Mouse (Mus musculus): Measurements from ENCODE around the gene Slamf9.

Slamf9 gene

DNA sequence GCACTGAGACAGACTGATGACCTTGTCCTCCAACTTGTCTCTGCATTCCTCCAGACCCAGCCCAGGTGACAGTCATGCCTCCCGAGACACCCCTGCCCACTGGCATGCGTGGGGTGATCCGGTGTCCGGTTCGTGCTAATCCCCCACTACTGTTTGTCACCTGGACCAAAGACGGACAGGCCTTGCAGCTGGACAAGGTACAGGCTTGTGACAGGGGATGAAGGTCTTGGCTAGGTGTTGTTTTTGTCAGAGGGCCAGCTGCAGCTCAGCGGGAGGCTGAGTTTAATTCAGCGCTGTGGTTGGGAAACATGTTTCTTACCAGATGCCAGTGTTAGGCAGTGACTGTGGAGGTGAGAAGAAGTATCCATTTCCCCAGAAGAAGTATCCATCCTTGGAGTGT is 16.9 kb downstream of the Slamf9 start:
- no peak for DNase-seq

DNA sequence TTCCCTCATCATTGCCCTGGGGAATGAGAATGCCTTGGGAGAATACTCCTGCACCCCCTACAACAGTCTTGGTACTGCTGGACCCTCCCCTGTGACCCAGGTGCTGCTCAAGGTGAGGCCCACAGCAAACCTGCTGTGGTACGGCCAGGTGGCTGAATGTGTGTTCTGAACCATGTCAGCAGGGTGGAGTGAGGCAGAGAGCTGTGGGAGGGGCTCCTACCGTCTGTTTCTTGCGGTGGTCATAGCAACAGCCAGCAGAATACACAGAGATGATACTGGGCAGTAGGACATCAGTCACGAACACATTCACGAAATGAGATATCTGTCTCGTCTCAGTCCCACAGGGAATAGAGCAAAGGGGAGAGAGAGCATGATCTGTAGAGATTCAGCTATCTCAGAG is 18.4 kb downstream of the Slamf9 start:
- DNase-seq, result no peak

DNA sequence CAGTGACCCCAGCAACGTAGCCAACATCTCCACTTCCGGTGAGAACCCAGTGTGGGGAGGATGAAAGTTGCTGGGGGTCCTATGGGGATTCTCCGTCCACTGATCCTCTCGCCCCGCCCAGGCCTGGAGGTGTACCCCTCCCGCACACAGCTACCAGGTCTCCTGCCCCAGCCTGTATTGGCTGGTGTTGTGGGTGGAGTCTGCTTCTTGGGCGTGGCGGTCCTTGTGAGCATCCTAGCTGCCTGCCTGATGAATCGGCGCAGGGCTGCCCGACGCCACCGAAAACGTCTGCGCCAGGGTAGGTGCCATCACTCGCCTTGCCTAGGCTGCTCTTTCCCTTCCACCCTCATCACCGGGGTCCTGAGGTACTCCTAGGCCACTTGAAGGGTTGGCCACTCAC is 20.9 kb downstream of the Slamf9 start:
- no peak for DNase-seq

DNA sequence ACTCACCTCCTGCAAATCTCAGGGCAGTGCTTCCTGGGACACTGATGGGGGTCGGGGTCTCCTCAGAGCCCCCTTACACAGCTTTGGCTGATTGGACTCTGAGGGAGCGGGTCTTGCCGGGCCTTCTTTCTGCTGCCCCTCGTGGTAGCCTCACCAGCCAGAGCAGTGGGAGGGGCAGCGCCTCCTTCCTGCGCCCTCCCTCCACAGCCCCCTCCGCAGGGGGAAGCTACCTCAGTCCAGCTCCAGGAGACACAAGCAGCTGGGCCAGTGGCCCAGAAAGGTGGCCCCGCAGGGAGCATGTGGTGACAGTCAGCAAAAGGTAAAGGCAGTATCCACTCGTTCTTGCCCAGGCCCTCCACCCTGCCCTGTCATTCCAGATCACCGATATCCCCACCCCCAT is 22.3 kb downstream of the Slamf9 start:
- DNase-seq, result peak; percentile 90

DNA sequence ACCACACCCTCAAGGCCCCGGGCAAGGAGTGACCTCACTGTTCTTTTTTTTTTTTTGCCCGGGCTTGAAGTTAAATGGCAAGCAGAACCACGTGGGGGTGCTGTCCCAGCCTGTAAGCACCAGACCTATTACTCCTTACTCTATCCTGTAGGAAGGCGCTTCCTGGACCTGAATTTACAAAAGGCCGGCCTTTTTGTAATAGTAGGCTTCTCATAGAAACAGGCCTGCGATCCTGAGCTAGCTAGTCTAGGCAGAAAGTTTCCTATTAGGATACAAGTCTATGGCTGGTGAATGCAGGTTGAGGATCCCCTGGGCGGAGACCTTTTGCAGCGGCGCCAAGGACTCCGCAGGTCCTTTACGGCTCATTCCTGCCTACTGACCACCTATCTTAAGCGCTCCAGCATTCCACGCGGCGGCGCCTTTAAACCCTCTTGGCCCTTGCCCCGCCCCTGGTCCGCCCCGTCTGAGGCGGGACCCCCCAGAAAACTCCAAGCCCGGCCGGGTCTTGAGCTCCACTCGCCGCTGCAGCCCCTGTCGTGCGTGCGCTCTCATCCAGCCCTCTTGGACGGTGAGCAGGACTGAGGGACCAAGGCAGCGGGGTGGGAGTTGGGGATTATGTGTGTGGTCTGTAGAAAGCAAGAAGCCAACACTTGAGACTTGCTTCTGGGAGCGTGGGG is 24.7 kb downstream of the Slamf9 start, which contains the start of gene Tagln2:
TSS of gene Tagln2 (plus strand) at position 283 of the 677 bp plus-strand sequence.
- DNase-seq, result peak; percentile 100

DNA sequence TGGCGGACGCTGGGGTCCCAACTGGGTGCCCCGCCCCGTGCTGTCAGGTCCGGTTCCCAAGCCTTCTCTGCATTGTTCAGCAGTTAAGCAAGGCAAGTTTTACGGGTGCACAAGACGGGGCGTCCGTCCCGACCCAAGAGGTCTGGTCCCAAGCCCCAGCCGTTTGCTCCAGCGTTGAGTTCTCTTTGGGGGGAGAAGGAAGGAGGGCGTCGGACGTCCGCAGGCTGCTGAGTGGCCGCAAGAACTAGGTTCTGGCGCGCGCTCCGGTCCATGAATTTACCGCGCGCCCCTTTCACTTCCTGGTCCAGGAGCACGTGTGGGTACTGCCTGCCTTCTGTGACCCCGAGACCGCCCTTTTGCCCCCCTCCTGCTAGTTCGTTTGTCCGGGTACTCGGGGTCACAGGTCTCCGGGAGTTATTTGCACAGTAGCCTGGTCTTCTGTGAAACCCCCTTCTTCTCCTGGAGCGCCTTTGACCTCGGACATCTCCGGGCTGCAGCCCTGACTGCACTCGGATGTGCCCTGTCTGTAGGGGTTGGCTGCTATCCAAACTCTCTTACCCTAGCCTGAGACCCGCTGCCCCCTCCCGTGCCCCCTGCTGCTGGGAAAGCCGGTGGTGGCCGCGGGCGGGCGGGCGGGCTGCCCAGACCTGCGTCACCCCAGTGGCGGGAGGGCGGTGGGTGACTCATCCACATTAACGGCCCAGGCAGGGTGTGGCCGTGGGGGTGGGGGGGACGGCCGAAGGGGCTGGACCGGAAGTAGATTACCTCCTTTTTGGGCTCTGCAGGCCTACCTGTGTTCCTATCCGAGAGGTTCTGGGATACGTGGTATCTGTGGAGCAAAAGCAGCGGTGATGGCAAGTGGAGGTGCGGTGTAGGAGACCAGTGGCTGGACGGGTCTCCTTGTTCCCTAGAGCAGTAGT is 25.6 kb downstream of the Slamf9 start:
- peak; percentile 98 for DNase-seq

DNA sequence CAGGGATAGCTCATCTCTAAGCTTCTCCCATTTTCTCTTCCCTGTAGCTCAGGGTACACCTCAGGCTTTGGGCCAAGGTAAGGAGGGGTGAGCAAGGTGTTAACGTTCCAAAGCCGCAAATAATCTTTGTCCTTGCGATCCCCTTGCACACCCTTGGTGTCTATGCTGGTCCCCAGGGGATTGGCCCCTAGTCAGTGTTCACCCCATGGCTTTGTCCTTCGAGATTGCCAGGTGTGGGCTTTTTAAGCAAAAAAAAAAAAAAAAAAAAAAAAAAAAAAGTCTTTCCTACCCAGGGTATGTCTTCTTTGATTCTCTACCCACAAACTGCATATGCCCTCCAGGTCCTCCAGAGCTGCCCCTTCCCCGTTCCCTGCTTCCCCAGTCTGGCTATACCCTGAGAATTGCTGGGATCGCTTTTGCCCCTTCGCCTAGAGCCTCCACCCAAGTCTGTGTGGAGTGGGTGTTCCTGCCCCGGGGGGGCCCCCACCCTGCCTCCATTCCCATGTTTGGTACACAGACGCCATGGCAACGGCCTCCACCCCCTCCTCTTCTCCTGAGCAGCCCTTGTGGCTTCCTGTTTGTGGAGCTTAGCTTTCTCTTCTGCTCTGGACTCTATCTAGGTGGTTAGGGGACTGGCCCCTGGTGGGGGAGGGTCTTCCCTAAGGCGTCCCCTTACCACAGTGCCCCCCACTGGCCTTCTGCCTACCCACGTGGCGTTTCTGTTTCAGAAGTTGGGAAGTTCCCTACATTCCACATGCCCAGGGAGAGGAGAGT is 26.4 kb downstream of the Slamf9 start:
- peak; percentile 99 for DNase-seq

DNA sequence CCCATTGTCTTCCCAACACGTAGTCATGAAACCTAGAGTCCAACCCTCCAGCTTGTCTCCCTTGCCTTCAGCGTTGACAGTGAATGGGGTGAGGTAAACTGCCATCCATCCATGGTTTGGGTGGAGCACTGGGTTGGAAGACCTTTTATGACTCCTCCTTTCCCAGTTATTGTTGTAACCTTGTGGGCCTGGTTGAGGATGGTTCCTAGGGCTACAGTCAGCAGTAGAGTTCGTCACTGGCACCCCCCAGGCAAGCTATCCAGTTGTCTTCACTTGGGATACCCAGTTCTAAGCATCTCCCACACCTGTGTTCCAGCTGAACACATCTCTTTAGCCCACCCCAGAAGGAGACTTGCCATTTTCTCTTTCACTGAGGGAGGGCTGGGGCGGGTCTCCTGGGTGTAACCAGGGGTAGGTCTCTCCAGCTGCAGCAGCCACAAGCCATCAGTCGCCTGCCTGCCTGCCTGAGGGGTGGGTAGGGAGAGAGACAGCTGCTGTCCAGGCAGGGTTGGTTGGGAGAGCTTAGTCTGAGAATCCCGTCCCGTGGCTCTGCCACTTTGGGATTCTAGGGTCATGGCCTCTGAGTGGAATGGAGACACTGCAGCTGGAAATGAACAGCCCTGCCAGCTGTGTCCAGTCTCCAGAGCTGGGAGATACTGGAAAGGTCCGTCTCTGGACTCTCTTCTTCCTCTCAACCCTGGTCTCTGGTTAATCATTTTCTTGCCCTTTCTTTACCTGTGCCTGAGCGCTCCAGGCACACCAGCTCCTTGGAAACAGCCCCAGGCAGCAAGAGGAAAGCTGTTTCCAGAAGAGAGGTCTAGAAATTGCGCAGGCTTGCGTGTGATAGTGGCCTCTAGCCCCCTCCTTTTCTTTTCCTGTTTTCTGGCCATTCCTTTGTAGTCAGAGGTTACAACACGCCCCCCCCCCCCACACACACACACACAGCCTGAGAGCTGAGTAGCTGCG is 27.3 kb downstream of the Slamf9 start:
- peak; percentile 97 for DNase-seq

DNA sequence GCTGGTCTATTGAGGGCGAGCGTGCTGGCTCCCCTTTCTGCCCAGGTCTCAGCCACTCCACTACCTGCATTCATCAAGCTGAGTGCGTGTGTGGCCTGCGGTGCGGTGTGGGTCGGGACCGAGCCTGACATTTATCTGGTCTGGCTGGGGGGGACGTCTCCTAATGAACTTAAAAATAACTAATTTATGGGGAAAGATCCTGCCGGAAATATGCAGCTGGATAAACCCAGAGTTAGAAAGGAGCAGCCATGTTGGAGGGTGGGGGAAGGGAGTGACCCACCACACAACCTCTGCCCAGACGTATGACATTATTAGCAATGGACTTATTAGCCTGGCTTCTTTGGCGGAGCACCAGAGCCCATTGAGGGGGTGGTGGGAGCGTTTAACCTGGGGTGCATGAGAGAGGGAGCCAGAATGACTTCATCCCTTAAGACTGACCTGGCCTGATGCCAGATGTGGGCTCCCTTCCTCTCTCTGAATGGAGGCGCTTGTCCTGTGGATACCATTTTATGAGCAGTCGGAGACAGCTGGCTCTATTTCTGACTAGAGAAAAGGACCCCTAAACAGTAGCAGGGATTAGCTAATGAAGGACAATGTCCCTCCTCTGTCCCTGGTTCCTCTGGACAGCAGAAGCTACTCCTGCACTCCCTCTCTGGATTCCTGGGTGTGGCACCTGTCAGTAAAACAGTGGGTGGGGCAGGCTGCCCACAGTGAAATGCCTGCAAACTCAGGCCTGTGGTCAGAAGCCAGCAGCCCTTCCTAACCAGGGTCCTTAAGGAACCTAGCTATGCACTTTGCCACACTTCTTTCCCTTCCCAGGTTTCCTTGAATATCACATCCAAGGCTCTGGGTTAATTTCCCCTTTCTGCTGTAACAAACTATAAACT is 28.2 kb downstream of the Slamf9 start:
- DNase-seq, result peak; percentile 96

DNA sequence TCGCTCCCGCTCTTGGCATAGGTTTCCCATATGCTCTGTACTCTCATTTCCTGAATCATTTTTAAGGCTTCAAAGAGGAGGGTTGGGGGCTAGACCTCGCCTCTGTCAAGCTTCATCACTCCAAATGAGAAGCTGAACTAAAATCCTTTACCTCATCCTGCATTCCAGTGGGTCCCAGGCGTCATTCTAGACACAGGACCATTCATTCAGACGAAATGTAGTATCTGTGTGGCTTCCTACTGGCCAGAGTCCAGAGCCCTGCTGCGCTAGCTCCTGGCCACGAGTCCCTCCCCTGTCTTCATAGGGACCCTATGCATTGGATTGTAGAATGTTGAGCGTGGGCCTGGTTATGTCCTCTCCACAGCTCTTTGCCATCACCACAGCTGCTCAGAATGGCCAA is 29.6 kb downstream of the Slamf9 start:
- DNase-seq, result no peak

DNA sequence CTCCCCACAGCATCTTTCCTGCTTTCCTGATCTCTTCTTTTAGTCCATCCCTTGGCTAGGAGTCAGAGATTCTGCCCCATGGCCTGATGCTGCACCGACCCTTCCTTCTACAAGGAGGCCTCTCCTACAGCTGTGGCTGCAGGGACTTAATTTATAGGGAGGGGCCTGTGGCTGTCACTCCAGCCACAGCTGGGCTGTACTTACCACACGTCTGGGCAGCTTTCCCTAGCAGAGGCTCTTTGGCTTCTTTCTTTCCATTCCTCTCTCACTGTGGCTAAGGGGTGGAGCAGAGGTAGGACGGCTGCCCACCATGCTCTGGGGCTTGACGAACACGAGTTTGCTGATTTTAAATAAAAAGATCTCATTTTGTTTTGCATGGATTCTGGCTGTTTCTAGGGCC is 31.8 kb downstream of the Slamf9 start:
- peak; percentile 96 for DNase-seq

DNA sequence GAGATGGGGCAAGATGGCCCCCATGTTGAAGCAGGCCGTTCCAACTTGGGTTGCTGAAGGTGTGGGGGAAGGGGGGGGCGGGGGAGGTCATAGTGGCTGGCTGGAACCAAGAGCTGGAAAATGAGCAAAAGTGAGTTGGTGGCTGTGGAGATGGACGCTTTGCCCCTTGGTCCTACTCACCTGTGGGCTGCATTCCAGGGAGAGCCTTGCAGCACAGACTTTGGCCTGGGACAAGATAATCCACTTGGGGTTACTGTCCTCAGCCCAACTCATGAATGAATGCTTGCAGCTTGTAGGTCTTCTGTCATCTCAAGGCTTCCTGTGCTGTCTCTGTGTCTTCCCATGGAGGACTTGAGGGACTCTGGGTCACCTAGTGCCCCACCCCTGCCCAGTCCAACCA is 32.5 kb downstream of the Slamf9 start:
- DNase-seq, result no peak

DNA sequence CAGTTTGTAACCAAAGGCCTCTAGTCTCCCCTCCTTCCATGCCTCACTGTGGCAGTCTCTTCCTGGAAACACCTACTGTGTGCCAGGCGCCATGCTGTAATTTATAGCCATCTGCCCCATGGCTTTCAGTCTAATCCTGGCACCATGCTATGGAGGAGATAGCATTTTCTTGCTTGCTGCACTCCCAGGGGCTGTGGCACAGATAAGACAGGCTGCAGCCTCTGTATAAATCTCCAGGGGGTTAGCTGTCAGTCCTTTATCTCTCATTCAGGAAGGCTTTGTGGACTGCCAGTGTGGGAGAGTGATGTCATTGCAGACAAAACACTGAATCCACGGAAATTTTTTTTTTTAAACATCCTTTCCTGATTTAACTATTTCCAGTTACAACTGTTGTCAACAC is 33.0 kb downstream of the Slamf9 start:
- DNase-seq, result no peak

DNA sequence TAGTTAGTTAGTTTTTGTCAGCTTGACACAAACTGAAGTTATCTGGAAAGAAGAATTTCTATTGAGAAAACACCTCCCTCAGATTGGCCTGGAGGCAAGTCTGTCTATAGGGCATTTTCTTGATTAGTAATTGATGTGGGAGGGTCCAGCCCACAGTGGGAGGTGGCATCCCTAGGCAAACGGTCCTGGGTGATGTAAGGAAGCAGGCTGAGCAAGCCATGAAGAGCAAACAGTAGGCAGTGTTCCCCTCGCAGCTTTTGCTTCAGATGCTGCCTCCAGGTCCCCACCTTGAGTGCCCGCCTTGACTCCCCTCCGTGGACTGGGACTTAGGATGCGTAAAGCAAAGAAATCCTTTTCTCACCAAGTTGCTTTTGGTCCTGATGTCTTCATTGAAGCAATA is 34.1 kb downstream of the Slamf9 start:
- no peak for DNase-seq

DNA sequence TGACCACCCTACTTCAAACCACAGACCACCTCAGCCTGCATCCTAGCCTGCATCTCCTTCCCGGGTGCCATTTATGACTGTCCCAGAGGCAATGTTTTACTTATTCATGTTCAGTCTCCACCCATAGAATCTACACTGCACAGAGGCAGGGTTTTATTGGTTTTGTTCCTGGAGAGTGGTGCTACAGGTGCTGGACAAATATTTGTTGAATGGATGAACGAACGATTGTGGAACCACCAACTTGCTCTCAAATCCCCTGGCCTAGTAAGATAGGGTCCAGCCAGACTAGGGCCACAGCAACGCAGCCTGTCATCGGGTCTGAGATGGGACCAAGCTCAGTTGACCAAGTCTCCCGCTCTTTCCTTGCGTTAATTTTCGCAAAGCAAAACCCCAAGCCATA is 34.8 kb downstream of the Slamf9 start:
- peak; percentile 87 for DNase-seq

DNA sequence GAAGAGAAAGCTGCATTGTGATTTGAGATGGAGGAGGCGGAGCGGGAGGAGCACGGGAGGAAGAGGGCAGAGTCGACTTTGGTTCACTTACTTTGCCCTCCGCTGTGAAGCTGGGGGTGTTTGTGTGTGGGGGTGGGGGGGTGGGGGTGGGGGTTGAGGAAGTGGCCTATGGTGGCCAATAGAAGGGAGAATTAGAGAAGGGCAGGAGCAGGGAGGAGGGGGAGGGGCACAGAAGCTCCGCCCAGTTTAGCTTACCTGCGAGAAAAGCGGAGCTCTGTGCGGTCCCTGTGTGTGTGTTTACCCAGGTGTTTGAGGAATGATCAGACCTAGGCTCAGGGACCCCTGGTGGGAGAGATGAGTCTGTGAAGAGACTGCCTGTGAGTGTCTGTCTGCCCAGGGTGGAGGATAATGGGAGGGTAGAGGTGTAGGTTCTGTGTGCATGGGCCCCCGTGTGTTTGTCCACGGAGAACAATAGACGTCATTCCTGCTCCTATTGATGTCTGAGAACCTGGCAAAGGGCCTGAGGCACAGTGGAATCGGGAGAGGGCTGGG is 35.3 kb downstream of the Slamf9 start:
- DNase-seq, result peak; percentile 95

DNA sequence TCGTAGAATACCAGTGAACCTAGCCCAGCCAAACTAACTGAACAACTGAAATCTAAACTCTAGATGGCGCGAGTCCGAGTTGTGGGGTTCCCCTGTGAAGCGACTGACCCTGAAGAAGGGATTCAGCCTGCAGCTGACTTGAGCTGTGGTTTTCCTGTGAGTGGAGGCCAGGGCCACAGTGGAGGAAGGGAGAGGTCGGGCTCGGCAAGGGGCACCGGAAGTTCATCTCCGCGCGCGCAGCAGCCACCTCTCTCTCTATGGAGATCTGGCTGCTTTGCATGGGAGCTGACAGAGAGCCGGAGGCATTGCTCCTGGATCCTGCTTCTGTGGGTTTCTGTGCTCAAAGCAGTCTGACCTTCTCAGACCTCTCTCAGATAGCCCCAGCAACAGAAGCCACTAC is 37.8 kb downstream of the Slamf9 start:
- DNase-seq, result peak; percentile 99

DNA sequence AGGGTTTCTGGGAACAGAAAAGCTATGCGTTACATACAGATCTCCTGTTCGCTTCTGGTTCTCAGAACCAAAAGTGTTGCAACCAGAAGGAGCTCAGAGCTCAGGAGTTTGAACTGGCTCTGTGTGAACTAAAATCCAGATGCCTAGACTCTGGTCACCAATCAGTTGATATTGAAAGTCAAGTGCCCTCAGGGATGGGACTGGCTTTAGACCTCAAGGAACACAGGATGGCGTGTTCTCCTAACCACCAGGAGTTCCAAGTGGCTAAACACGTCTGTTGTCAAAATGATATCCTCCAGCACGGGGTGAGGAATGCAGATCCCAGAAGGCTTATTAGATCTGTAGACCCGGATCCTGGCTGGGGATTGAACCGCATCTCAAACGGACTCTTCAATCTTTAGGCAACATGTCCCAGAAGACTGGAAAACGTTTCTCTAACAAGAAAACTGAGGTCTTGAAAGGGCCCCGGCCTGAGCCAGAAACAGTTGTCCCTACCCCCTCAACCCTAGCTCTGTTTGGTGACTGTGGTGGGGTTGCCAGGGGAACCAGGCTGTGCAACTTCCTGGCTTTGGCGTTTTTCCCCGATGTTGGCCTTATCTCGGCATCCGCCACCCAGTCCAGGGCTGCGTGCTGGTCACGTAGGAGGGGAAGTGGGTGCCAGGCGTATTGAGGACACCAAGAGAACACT is 38.5 kb downstream of the Slamf9 start:
- DNase-seq, result peak; percentile 99

DNA sequence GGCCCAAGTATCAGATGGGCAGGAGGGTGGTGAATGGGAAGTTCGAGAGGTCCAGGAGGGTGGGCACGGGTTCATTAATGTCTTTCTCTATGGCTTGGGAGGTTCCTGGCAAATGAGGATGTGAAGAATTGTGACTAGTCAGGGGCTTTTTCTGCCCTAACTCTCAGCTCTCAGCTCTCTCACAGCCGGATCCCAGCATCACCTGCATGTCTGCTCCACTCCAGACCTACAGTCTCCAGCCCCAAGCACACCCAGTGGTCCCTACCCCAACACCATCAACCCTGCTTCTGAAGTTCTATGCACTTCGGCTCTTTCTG is 39.0 kb downstream of the Slamf9 start:
- no peak for DNase-seq

DNA sequence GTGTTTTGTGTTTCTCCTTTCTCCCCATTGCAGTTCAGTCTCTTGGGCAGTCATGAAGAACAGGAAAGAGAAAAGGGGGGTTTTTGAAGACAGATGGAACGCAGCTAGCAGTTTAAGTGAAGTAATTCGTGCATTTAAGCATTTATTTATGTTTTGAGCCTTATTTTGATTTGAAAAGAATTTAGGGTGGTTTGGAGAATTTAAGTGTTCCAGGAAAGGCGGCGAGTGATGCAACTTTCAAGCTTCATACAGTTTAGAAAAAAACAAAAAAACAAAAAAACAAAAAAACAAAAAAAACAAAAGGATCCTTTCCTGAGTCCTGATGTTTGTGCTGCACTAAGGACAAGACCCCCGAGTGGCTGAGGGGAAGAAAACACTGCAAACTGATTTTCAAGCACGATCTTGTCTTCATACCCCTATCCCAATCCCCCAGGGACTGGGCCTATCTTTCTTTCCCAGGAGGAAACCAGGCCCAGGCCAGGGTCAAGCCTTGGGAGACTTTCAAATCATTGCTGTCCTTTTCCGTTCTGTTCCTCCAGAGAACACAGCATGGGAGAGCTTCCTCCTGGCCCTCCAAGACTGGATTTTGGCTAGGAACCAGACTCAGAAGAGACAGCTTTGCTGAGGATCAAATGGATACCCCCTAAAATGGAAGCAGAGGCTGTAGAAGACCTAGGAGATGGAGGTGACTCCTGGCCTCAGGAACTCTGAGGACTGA is 39.6 kb downstream of the Slamf9 start:
- DNase-seq, result peak; percentile 97

Measured in heart, adult 11 months (tissue).